ENCODE assay signal across 23 mouse cellular contexts in the genomic region with DNA sequence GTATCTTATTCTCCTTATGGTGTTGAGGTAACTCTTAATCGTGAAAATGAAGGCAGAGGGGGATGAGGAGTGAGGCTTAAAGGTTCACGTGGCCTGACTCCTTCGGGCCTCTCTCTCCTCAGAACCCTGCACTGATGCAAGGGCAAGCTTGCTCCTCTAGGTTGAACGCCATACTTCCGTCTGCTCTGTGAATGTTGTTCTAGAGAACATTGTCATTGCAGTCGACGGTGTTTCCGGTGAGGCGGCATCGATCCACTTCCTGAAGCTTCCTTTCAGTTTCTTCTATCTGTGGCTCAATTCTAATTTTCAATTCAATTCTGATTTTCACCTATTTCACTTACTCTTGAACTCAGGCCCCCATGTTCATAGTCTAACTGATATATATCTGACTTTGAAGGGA.
"Had no signal": no experiment of that assay in that cellular context is flagged by ENCODE, and none has a peak within 500 bp of the region (broad histone marks: within the 10 kb centered on the region; RNA-seq: fewer than 3 reads in every experiment).

No protein-coding gene starts in this region.

- ATAC-seq: hindbrain, postnatal 0 days; intestine, embryonic 16.5 days; liver, embryonic 12.5 days had no signal

- H3K9me3 ChIP-seq: heart, embryonic 15.5 days; limb, embryonic 10.5 days; liver, embryonic 12.5 days had no signal

- H3K36me3 ChIP-seq: heart, embryonic 15.5 days; hindbrain, embryonic 13.5 days; hindbrain, embryonic 15.5 days; limb, embryonic 10.5 days; limb, embryonic 12.5 days; liver, embryonic 12.5 days had no signal

- H3K4me1 ChIP-seq: hindbrain, embryonic 13.5 days; hindbrain, embryonic 15.5 days; limb, embryonic 10.5 days; limb, embryonic 12.5 days; liver, embryonic 12.5 days had no signal

- DNase-seq: gastrocnemius, postnatal 14 days; gastrocnemius, postnatal 36 days; heart, adult 11 months; heart, adult 2 months; heart, postnatal 14 days; heart, postnatal 36 days; kidney, adult 11 months; kidney, adult 2 months; kidney, postnatal 10 days; kidney, postnatal 25 days; kidney, postnatal 4 days had no signal

- H3K27ac ChIP-seq: heart, adult 2 months; heart, embryonic 13.5 days; heart, embryonic 15.5 days; hindbrain, embryonic 13.5 days; hindbrain, embryonic 15.5 days; hindbrain, postnatal 0 days; layer of hippocampus, adult 2 months; left cerebral cortex, adult 2 months; limb, embryonic 10.5 days; limb, embryonic 12.5 days; liver, embryonic 12.5 days; liver, embryonic 14.5 days had no signal

- H3K4me3 ChIP-seq: heart, adult 2 months; heart, embryonic 13.5 days; heart, embryonic 15.5 days; hindbrain, embryonic 13.5 days; hindbrain, embryonic 15.5 days; layer of hippocampus, adult 2 months; left cerebral cortex, adult 2 months; limb, embryonic 10.5 days; limb, embryonic 12.5 days; liver, embryonic 12.5 days had no signal

- H3K27me3 ChIP-seq: heart, embryonic 13.5 days; heart, embryonic 15.5 days; limb, embryonic 12.5 days; liver, embryonic 12.5 days had no signal

- H3K9ac ChIP-seq: heart, embryonic 13.5 days; heart, embryonic 15.5 days; hindbrain, embryonic 13.5 days; hindbrain, embryonic 15.5 days; limb, embryonic 12.5 days; liver, embryonic 12.5 days; liver, embryonic 14.5 days had no signal

- H3K4me2 ChIP-seq: heart, embryonic 13.5 days; heart, embryonic 15.5 days; hindbrain, embryonic 13.5 days; hindbrain, embryonic 15.5 days; limb, embryonic 12.5 days; liver, embryonic 12.5 days had no signal
